Mouse (Mus musculus) kidney, embryonic 16.5 days (tissue): ENCODE data around the gene Sh3pxd2b. TPM values are rescaled to one million over a fixed set of nuclear protein-coding genes. Genes with fewer than 3 reads are reported as not detected.

Source experiments
- ATAC-seq: fragments of 200-750 bp; cut with Nextera tagmentation; 2 replicates; pipeline ENCODE4 v1.8.0; 2017; ENCODE audit warnings: moderate TSS enrichment; ENCODE audit not compliant: low FRiP score, low TSS enrichment
- H3K27ac ChIP-seq: fragments of 300-500 bp; sonication (generic); 2 replicates; pipeline ENCODE4 v1.5.1; 2014; ENCODE audit warnings: low read length
- H3K27me3 ChIP-seq: fragments of 300-500 bp; sonication (generic); 2 replicates; pipeline ENCODE4 v1.6.1; 2014; ENCODE audit warnings: low read length, control low read depth, mixed read lengths; ENCODE audit not compliant: insufficient read depth
- H3K36me3 ChIP-seq: fragments of 300-500 bp; sonication (generic); 2 replicates; pipeline ENCODE4 v1.6.1; 2014; ENCODE audit warnings: low read length, control low read depth, mixed read lengths; ENCODE audit not compliant: insufficient read depth
- H3K4me1 ChIP-seq: fragments of 300-500 bp; sonication (generic); 2 replicates; pipeline ENCODE4 v1.6.1; 2014; ENCODE audit warnings: low read length, control low read depth, mixed read lengths; ENCODE audit not compliant: insufficient read depth
- H3K4me2 ChIP-seq: fragments of 300-500 bp; sonication (generic); replicated peaks from 2 replicates; pipeline ENCODE4 v1.6.1; 2014; ENCODE audit warnings: low read depth, low read length
- H3K4me3 ChIP-seq: fragments of 300-500 bp; sonication (generic); 2 replicates; pipeline ENCODE4 v1.5.1; 2014; ENCODE audit warnings: mild to moderate bottlenecking, low read length
- H3K9ac ChIP-seq: fragments of 300-500 bp; sonication (generic); replicated peaks from 2 replicates; pipeline ENCODE4 v1.6.1; 2014; ENCODE audit warnings: low read length
- H3K9me3 ChIP-seq: fragments of 300-500 bp; sonication (generic); 2 replicates; pipeline ENCODE4 v1.6.1; 2016; ENCODE audit warnings: low read length, control low read depth
- WGBS: fragments of 180-500 bp; shearing (Covaris S2); extraction: QIAGEN DNeasy Blood & Tissue Kit; methylation state at CpG from one replicate; pipeline ENCODE4 v1.1.7; 2014; 5-methylcytosine and 5-hydroxymethylcytosine counted together
- polyA plus RNA-seq: library from polyadenylated mRNA; unstranded; fragments of >200 nt; fragmentation: Nextera tagmentation; extraction: Ambion mirVana; gene quantifications from 2 replicates; pipeline ENCODE4 v1.2.1, GENCODE M21; 2015

Gene Sh3pxd2b
- polyA plus RNA-seq, 1 experiment from 2014 or later: 17.7 TPM

GRCm38 (mm10) chr11:32384135-32384801, 36.6 kb downstream of the Sh3pxd2b start:
- peak; percentile 53 for ATAC-seq
- H3K4me1 ChIP-seq: peaks cover 20% of the 10 kb centered on the region
- H3K36me3 ChIP-seq: peaks cover 31% of the 10 kb centered on the region
- H3K9ac ChIP-seq: no peak overlapping the region
- no peak overlapping the region for H3K4me3 ChIP-seq
- no peaks in the 10 kb centered on the region for H3K27me3 ChIP-seq
- WGBS: 58% methylated on average over 7 of the region's 7 CpGs
- H3K9me3 ChIP-seq: no peaks in the 10 kb centered on the region
- peak overlapping the region; percentile 85 for H3K27ac ChIP-seq
- no peak overlapping the region for H3K4me2 ChIP-seq

- WGBS: 80% methylated on average over 2 of the region's 2 CpGs
- Histone ChIP-seq H3K4me1 (peaks cover 20% of the 10 kb centered on the region), H3K36me3 (peaks cover 26% of the 10 kb centered on the region), H3K9ac (no peak overlapping the region), H3K27ac (no peak overlapping the region), H3K9me3 (no peaks in the 10 kb centered on the region), H3K4me2 (no peak overlapping the region), H3K4me3 (no peak overlapping the region), H3K27me3 (no peaks in the 10 kb centered on the region)
- ATAC-seq: no peak
Observed at GRCm38 (mm10) chr11:32386043-32386442, 38.4 kb downstream of the Sh3pxd2b start.

- H3K9ac ChIP-seq: no peak overlapping the region
- H3K4me1 ChIP-seq: peaks cover 12% of the 10 kb centered on the region
- H3K27me3 ChIP-seq: no peaks in the 10 kb centered on the region
- H3K9me3 ChIP-seq: no peaks in the 10 kb centered on the region
- H3K4me3 ChIP-seq: no peak overlapping the region
- H3K4me2 ChIP-seq: no peak overlapping the region
- H3K36me3 ChIP-seq: peaks cover 20% of the 10 kb centered on the region
- WGBS: 65% methylated on average over 2 of the region's 2 CpGs
- ATAC-seq: no peak
- no peak overlapping the region for H3K27ac ChIP-seq
Observed at GRCm38 (mm10) chr11:32388064-32388463, 40.4 kb downstream of the Sh3pxd2b start.

- ATAC-seq: no peak
- no peak overlapping the region for H3K27ac ChIP-seq
- WGBS: 75% methylated on average over 2 of the region's 2 CpGs
- H3K9ac ChIP-seq: no peak overlapping the region
- peaks cover 34% of the 10 kb centered on the region for H3K36me3 ChIP-seq
- no peaks in the 10 kb centered on the region for H3K4me1 ChIP-seq
- no peaks in the 10 kb centered on the region for H3K9me3 ChIP-seq
- no peaks in the 10 kb centered on the region for H3K27me3 ChIP-seq
- no peak overlapping the region for H3K4me2 ChIP-seq
- no peak overlapping the region for H3K4me3 ChIP-seq
Observed at GRCm38 (mm10) chr11:32393095-32393494, 45.5 kb downstream of the Sh3pxd2b start.

- no peak for ATAC-seq
- Histone ChIP-seq H3K27me3 (no peaks in the 10 kb centered on the region), H3K4me1 (no peaks in the 10 kb centered on the region), H3K4me2 (no peak overlapping the region), H3K36me3 (peaks cover 28% of the 10 kb centered on the region), H3K9me3 (no peaks in the 10 kb centered on the region), H3K27ac (no peak overlapping the region), H3K9ac (no peak overlapping the region), H3K4me3 (no peak overlapping the region)
- WGBS: 70% methylated on average over 6 of the region's 6 CpGs
Observed at GRCm38 (mm10) chr11:32395791-32396190, 48.2 kb downstream of the Sh3pxd2b start.

GRCm38 (mm10) chr11:32398446-32398845, 50.8 kb downstream of the Sh3pxd2b start:
- no peak overlapping the region for H3K4me2 ChIP-seq
- H3K9me3 ChIP-seq: no peaks in the 10 kb centered on the region
- ATAC-seq: no peak
- WGBS: 57% methylated on average over 2 of the region's 2 CpGs
- H3K4me1 ChIP-seq: no peaks in the 10 kb centered on the region
- H3K27ac ChIP-seq: no peak overlapping the region
- H3K36me3 ChIP-seq: peaks cover 22% of the 10 kb centered on the region
- no peak overlapping the region for H3K9ac ChIP-seq
- H3K27me3 ChIP-seq: no peaks in the 10 kb centered on the region
- H3K4me3 ChIP-seq: no peak overlapping the region

- Histone ChIP-seq H3K9ac (no peak overlapping the region), H3K9me3 (no peaks in the 10 kb centered on the region), H3K36me3 (peaks cover 14% of the 10 kb centered on the region), H3K4me1 (no peaks in the 10 kb centered on the region), H3K4me2 (no peak overlapping the region), H3K27ac (no peak overlapping the region), H3K4me3 (no peak overlapping the region), H3K27me3 (no peaks in the 10 kb centered on the region)
- ATAC-seq: no peak
- 87% methylated on average over 2 of the region's 2 CpGs for WGBS
Observed at GRCm38 (mm10) chr11:32399261-32399660, 51.6 kb downstream of the Sh3pxd2b start.

- H3K9ac ChIP-seq: no peak overlapping the region
- H3K9me3 ChIP-seq: no peaks in the 10 kb centered on the region
- H3K27me3 ChIP-seq: no peaks in the 10 kb centered on the region
- WGBS: 44% methylated on average over 7 of the region's 7 CpGs
- no peak for ATAC-seq
- H3K4me2 ChIP-seq: no peak overlapping the region
- H3K27ac ChIP-seq: no peak overlapping the region
- no peak overlapping the region for H3K4me3 ChIP-seq
- H3K36me3 ChIP-seq: peaks cover 10% of the 10 kb centered on the region; the same call in 1 of the 2 replicates
- peaks cover 4% of the 10 kb centered on the region; the same call in 1 of the 2 replicates for H3K4me1 ChIP-seq
Observed at GRCm38 (mm10) chr11:32402712-32403111, 55.1 kb downstream of the Sh3pxd2b start.

- no peaks in the 10 kb centered on the region for H3K27me3 ChIP-seq
- no peaks in the 10 kb centered on the region for H3K9me3 ChIP-seq
- H3K36me3 ChIP-seq: peaks cover 13% of the 10 kb centered on the region; the same call in 1 of the 2 replicates
- no peak overlapping the region for H3K4me3 ChIP-seq
- 70% methylated on average over 3 of the region's 3 CpGs for WGBS
- H3K4me1 ChIP-seq: peaks cover 9% of the 10 kb centered on the region; the same call in 1 of the 2 replicates
- H3K27ac ChIP-seq: no peak overlapping the region
- no peak overlapping the region for H3K4me2 ChIP-seq
- no peak overlapping the region for H3K9ac ChIP-seq
- ATAC-seq: no peak
Observed at GRCm38 (mm10) chr11:32404708-32405107, 57.1 kb downstream of the Sh3pxd2b start.

- Histone ChIP-seq H3K27ac (no peak overlapping the region), H3K27me3 (no peaks in the 10 kb centered on the region), H3K4me1 (peaks cover 18% of the 10 kb centered on the region; the same call in 1 of the 2 replicates), H3K9me3 (no peaks in the 10 kb centered on the region), H3K4me3 (no peak overlapping the region), H3K9ac (no peak overlapping the region), H3K36me3 (peaks cover 9% of the 10 kb centered on the region), H3K4me2 (no peak overlapping the region)
- WGBS: 90% methylated on average over 2 of the region's 3 CpGs
- no peak for ATAC-seq
Observed at GRCm38 (mm10) chr11:32407863-32408262, 60.2 kb downstream of the Sh3pxd2b start.
